Mouse (Mus musculus) E14TG2a.4 (cell line): ENCODE results near the gene Apcs.

ENCODE experiments used
- CTCF ChIP-seq: conservative IDR thresholded peaks from 2 replicates; pipeline ENCODE4 v1.5.1; 2014; ENCODE audit warnings: low read length
- NANOG ChIP-seq: IDR thresholded peaks from 2 replicates; pipeline ENCODE4 v1.6.1; 2014; ENCODE audit warnings: borderline replicate concordance, low read length, mixed read lengths
- POU5F1 ChIP-seq: IDR thresholded peaks from 2 replicates; pipeline ENCODE4 v1.6.1; 2014; ENCODE audit warnings: low read length, borderline replicate concordance

DNA sequence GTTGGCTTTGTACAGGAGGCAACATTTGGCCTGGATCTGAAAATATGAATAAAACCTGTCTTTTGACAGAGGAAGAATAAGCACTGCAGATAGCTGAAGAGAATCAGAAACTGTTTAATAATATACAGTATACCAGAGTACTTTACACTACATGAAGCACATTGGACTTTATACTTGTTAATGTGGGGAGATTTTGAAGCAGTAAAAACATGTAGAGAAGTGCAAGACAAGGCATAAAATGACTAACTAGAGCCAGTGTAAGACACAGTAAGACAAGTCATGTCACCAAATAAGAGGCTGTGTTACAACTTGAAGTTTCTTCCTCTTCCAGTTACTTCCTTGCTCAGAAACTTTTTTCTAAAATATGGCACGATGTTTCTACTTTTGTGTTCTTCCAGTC, 22.3 kb upstream of the Apcs start:
- no peak for TF ChIP-seq CTCF
- no peak for TF ChIP-seq NANOG
- no peak for TF ChIP-seq POU5F1
